8 mouse cellular contexts compared by ENCODE assay signal in the genomic region with DNA sequence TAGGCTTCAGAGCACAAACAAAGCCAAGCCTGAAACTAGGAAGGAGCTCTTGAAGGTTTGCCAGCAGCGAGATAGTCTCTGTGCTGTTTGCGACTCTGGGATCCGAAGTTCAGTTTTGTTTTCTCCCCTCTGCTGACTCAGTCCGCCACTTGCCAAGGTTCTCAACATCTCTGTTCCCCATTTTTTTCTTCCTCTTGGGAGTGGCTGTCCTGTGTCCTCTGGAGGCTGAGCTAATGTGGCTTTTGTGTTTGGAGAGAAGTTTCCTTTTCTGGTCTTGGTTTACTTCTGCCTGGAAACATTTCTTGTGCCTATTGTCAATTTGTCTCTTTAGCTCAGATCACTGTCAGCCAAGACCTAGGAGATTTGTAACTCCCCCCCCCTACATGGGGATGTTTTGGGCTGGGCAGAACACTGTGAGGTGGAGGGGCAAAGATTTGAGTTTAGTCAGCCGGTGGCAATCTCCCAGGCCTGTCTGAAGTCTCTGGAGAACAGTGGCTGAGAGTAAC.
DNase-seq lines count a peak whose midpoint lies in the region; ATAC-seq lines count a peak whose summit lies in the region.
"Had no signal": no experiment of that assay in that cellular context is flagged by ENCODE, and none has a peak within 500 bp of the region (broad histone marks: within the 10 kb centered on the region; RNA-seq: fewer than 3 reads in every experiment).

No protein-coding gene starts in this region.

- WGBS in embryonic facial prominence, embryonic 15.5 days = 49% methylated on average over 5 of the region's 5 CpGs
- 22% methylated on average over 5 of the region's 5 CpGs for WGBS in liver, embryonic 15.5 days (ENCODE audit: insufficient replicate concordance)

- no peak overlapping the region for H3K9ac ChIP-seq in embryonic facial prominence, embryonic 15.5 days
- peak overlapping the region; percentile 5; the same call in 1 of the 2 replicates for H3K9ac ChIP-seq in liver, embryonic 15.5 days
- H3K9ac ChIP-seq: limb, embryonic 13.5 days had no signal

- H3K4me2 ChIP-seq in embryonic facial prominence, embryonic 15.5 days (replicated peaks) = no peak overlapping the region
- peak overlapping the region; percentile 10; the same call in 1 of the 2 replicates for H3K4me2 ChIP-seq in liver, embryonic 15.5 days
- H3K4me2 ChIP-seq: limb, embryonic 13.5 days had no signal

- H3K36me3 ChIP-seq in embryonic facial prominence, embryonic 15.5 days = peaks cover 30% of the 10 kb centered on the region
- H3K36me3 ChIP-seq in liver, embryonic 15.5 days (replicated peaks) = peaks cover 46% of the 10 kb centered on the region; the same call in 1 of the 2 replicates
- H3K36me3 ChIP-seq in splenic B cell, adult 2 months (ENCODE audit: control insufficient read depth, insufficient read depth, low read length, poor library complexity, severe bottlenecking) = peaks cover 16% of the 10 kb centered on the region

- H3K27me3 ChIP-seq in embryonic facial prominence, embryonic 15.5 days = no peaks in the 10 kb centered on the region
- no peaks in the 10 kb centered on the region for H3K27me3 ChIP-seq in liver, embryonic 15.5 days
- no peaks in the 10 kb centered on the region for H3K27me3 ChIP-seq in splenic B cell, adult 2 months (ENCODE audit: control insufficient read depth, insufficient read depth, low read length, poor library complexity, severe bottlenecking)
- H3K27me3 ChIP-seq: limb, embryonic 13.5 days had no signal

- ATAC-seq in embryonic facial prominence, embryonic 15.5 days (ENCODE audit: insufficient number of reproducible peaks, low FRiP score, low TSS enrichment, low read depth) = no peak
- ATAC-seq in liver, embryonic 15.5 days (ENCODE audit: insufficient read depth) = no peak

- DNase-seq in right cerebral cortex, postnatal 10 days (ENCODE audit: low spot score in 2 of 2) = peak; percentile 67 to 73
- DNase-seq in right cerebral cortex, postnatal 36 days (ENCODE audit: low spot score in 2 of 2) = no peak
- DNase-seq in heart, postnatal 25 days (ENCODE audit: low spot score) = peak; percentile 71
- DNase-seq in splenic B cell, adult 2 months (ENCODE audit: low read depth, low spot score) = peak; percentile 32
- no peak for DNase-seq in spleen, adult 18-20 months

- intact Hi-C loops in heart, postnatal 25 days (cut with DNase I) = loop anchor here (2.0 kb wide), 1 partner anchor 104 kb away; the partner anchor contains the start of gene Irf2

- peak overlapping the region; percentile 63 for H3K27ac ChIP-seq in embryonic facial prominence, embryonic 15.5 days (replicated peaks)
- peak overlapping the region; percentile 63 for H3K27ac ChIP-seq in liver, embryonic 15.5 days (replicated peaks)
- H3K27ac ChIP-seq: limb, embryonic 13.5 days had no signal

- H3K4me3 ChIP-seq in embryonic facial prominence, embryonic 15.5 days (replicated peaks) = no peak overlapping the region
- no peak overlapping the region for H3K4me3 ChIP-seq in liver, embryonic 15.5 days (replicated peaks)
- H3K4me3 ChIP-seq: limb, embryonic 13.5 days had no signal

- peaks cover 11% of the 10 kb centered on the region; the same call in 1 of the 2 replicates for H3K4me1 ChIP-seq in embryonic facial prominence, embryonic 15.5 days
- peaks cover 37% of the 10 kb centered on the region for H3K4me1 ChIP-seq in liver, embryonic 15.5 days (replicated peaks)
- H3K4me1 ChIP-seq: limb, embryonic 13.5 days had no signal

- H3K9me3 ChIP-seq in embryonic facial prominence, embryonic 15.5 days (replicated peaks) = no peaks in the 10 kb centered on the region
- no peaks in the 10 kb centered on the region for H3K9me3 ChIP-seq in liver, embryonic 15.5 days (replicated peaks)
- H3K9me3 ChIP-seq: limb, embryonic 13.5 days had no signal

Comparison
In these comparisons a context has a peak if more than half of its experiments do, and no peak if none do; other contexts are left out.
1. DNase-seq: peak in right cerebral cortex, postnatal 10 days (2 of 2), heart, postnatal 25 days (single experiment) and splenic B cell, adult 2 months (single experiment); none in right cerebral cortex, postnatal 36 days (0 of 2) and spleen, adult 18-20 months (0 of 2).